Mouse (Mus musculus) lung, postnatal 0 days (tissue): ENCODE results near the gene Rhog.

Source experiments
- CTCF ChIP-seq: IDR thresholded peaks from 2 replicates; pipeline ENCODE4 v1.5.1; 2016; ENCODE audit warnings: antibody characterized with exemption, mild to moderate bottlenecking
- EP300 ChIP-seq: IDR thresholded peaks from 2 replicates; pipeline ENCODE4 v1.6.1; 2016; ENCODE audit warnings: antibody characterized with exemption, mild to moderate bottlenecking, control low read depth

GRCm38 (mm10) chr7:102289466-102289865, 33.6 kb upstream of the Rhog start:
- TF ChIP-seq CTCF (no peak), EP300 (no peak)
